Comparison of ENCODE assay signal across 8 mouse cellular contexts in the genomic region with DNA sequence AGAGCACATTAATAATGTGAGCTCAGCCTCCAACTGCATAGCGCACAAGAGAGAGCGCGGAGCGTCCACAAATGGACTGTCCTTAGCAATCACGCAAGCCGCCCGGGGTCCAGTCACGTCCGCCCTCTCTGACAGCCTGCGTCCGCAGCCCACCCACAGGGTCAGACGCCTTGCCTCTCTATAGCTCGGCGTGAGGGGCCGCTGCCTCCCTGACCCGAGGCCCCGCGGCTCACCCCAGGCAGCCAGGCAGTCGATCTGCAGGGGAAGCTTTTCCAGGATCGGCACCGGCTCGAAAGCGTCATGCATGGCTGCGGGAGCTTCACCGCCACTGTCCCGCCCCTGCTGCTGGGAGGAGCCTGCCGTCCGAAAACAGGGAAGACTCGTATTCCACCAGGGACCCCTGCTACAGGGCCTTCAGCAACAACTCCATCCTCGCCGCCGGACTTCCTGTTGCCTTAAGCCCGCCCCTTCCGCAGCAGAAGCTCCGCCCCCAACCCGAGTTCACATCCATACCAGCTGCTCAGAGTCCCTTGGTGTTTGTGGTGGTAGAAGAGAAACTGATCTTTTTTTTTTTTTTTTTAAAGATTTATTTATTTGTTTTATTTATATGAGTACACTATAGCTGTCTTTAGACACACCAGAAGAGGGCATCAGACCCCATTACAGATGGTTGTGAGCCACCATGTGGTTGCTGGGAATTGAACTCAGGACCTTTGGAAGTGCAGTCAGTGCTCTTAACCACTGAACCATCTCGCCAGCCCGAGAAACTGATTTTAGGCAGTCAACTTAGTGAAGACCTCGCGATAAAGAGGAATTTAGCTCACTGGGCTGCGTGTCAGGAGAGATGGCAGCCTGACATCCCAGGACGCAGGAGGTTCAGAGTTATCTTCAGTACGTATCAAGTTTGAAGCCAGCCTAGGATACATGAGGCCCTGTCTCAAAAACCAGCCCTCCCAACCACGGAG. TPM values are rescaled to one million over a fixed set of nuclear protein-coding genes. Genes with fewer than 3 reads are reported as not detected.
DNase-seq lines count a peak whose midpoint lies in the region; ATAC-seq lines count a peak whose summit lies in the region.

Vps39 (minus strand) TSS at position 456 of the 965 bp plus-strand sequence.

- peak; percentile 88 for DNase-seq in adipocyte (ENCODE audit: low spot score)
- peak; percentile 94 for DNase-seq in embryo, embryonic 10 days (ENCODE audit: low spot score)
- DNase-seq in gastrocnemius, postnatal 10 days, result peak; percentile 86
- DNase-seq in induced T-regulatory cell, adult 2 months (ENCODE audit: low read depth), result peak; percentile 92
- peak; percentile 80 to 88 for DNase-seq in left cerebral cortex, adult 9 months (ENCODE audit: low spot score in 2 of 2)
- peak; percentile 86 for DNase-seq in right cerebral cortex, postnatal 14 days
- peak; percentile 80 to 90 for DNase-seq in urinary bladder, postnatal 36 days (ENCODE audit: low spot score in 2 of 2)

- ATAC-seq in megakaryocyte progenitor cell, adult 5-6 weeks (replicated peaks; ENCODE audit: poor library complexity), result peak; percentile 91

RNA-seq across cellular contexts. Expression of gene Vps39, which starts in this region (rescaled TPM):
- total RNA-seq in gastrocnemius, postnatal 10 days (2021), result 10 to 100 TPM; 17.9 to 20.7 TPM
- 19.1 and 21.9 TPM in 2 replicates for total RNA-seq in megakaryocyte progenitor cell, adult 5-6 weeks (2015)
- 31.6 and 36.4 TPM in 2 replicates for total RNA-seq in megakaryocyte progenitor cell, adult 5-6 weeks (2017)

Comparison
In these comparisons a context has a peak if more than half of its experiments do, and no peak if none do; other contexts are left out.
1. Peak in every context shown above with its lines: DNase-seq and ATAC-seq.